Mouse (Mus musculus) hindbrain, postnatal 0 days (tissue): ENCODE data around the gene C1ra. TPM values are rescaled to one million over a fixed set of nuclear protein-coding genes. Genes with fewer than 3 reads are reported as not detected.
A peak's percentile ranks its signal among the peaks of the same experiment; 100 is the strongest.
"Not testable (repeated sequence)": the region's sequence is repeated elsewhere in the genome, so short reads cannot be mapped to it uniquely, and the experiment has no call there.

Experiments used
- ATAC-seq: fragments of 200-750 bp; cut with Nextera tagmentation; 2 replicates; pipeline ENCODE4 v1.8.0; 2017; ENCODE audit warnings: mild to moderate bottlenecking, moderate TSS enrichment, moderate library complexity
- DNase-seq: peaks from one replicate; pipeline ENCODE4 v3.0.0-alpha.2; 2015; ENCODE audit warnings: low spot score
- H3K27ac ChIP-seq: fragments of 300-500 bp; sonication (generic); 2 replicates; pipeline ENCODE4 v1.5.1; 2014; ENCODE audit warnings: mild to moderate bottlenecking
- H3K27me3 ChIP-seq: fragments of 300-500 bp; sonication (generic); 2 replicates; pipeline ENCODE4 v1.6.1; 2014; ENCODE audit warnings: low read length, mixed read lengths; ENCODE audit not compliant: insufficient read depth
- H3K36me3 ChIP-seq: fragments of 300-500 bp; sonication (generic); 2 replicates; pipeline ENCODE4 v1.6.1; 2014; ENCODE audit warnings: low read length, mixed read lengths; ENCODE audit not compliant: insufficient read depth
- H3K4me1 ChIP-seq: fragments of 300-500 bp; sonication (generic); 2 replicates; pipeline ENCODE4 v1.6.1; 2014; ENCODE audit warnings: antibody characterized with exemption, low read length, mixed read lengths; ENCODE audit not compliant: insufficient read depth
- H3K4me2 ChIP-seq: fragments of 300-500 bp; sonication (generic); 2 replicates; pipeline ENCODE4 v1.6.1; 2014; ENCODE audit warnings: low read depth, mild to moderate bottlenecking, low read length, moderate library complexity, mixed read lengths
- H3K4me3 ChIP-seq: fragments of 300-500 bp; sonication (generic); 2 replicates; pipeline ENCODE4 v1.5.1; 2014; ENCODE audit warnings: low read length
- H3K9ac ChIP-seq: fragments of 300-500 bp; sonication (generic); replicated peaks from 2 replicates; pipeline ENCODE4 v1.6.1; 2014; ENCODE audit warnings: mild to moderate bottlenecking, low read length, moderate library complexity, mixed read lengths
- H3K9me3 ChIP-seq: fragments of 300-500 bp; sonication (generic); 2 replicates; pipeline ENCODE4 v1.6.1; 2016; ENCODE audit warnings: low read length, mixed read lengths
- CTCF ChIP-seq: IDR thresholded peaks from 2 replicates; pipeline ENCODE4 v1.5.1; 2016; ENCODE audit warnings: antibody characterized with exemption, control low read depth, low read depth
- WGBS: fragments of 180-500 bp; shearing (Covaris S2); extraction: QIAGEN DNeasy Blood & Tissue Kit; methylation state at CpG from one replicate; pipeline ENCODE4 v1.1.7; 2014; 5-methylcytosine and 5-hydroxymethylcytosine counted together
- polyA plus RNA-seq: library from polyadenylated mRNA; unstranded; fragments of >200 nt; fragmentation: Nextera tagmentation; extraction: Ambion mirVana; gene quantifications from 2 replicates; pipeline ENCODE4 v1.2.1, GENCODE M21; 2015
- total RNA-seq: library from RNA; depleted of rRNA; stranded (reverse); fragments of >200 nt; gene quantifications from 2 replicates; pipeline ENCODE4 v1.2.3, GENCODE M21; 2014; rRNA removed

C1ra gene
- total RNA-seq, result 0.42 and 1.0 TPM in 2 replicates
- polyA plus RNA-seq, result 0.73 and 0.83 TPM in 2 replicates

DNA sequence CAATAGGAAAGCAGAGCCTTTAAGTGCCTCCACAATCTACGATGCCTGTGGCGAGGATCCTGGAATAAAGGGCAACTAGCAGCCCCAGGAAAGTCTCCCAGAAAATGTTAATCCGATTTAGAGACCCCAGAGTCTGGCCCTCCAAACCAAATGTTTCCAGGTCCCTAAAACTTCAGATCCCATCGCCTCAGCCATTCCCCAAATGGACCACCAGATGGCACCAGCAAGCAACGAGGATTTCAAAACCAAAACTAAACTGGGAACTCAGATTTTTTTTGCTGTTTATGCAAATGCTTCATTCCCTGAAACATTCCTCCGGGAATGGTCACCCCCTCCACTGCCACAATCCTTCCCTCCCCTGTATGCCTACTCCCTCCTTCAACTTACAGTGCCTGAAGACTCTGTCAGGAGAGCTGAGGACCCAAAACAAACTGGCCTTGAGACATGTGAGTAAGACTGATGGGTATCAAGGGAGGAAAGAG, at the start of gene C1ra:
Gene C1ra (plus strand): TSS at position 51 of the 482 bp plus-strand sequence.
- Histone ChIP-seq H3K27me3 (no peaks in the 10 kb centered on the region), H3K9ac (no peak within 1 kb of the TSS), H3K27ac (no peak within 1 kb of the TSS), H3K9me3 (no peaks in the 10 kb centered on the region), H3K36me3 (no peaks in the 10 kb centered on the region), H3K4me2 (peak within 1 kb of the TSS; percentile 48; the same call in 1 of the 2 replicates), H3K4me1 (no peaks in the 10 kb centered on the region), H3K4me3 (no peak within 1 kb of the TSS)
- ATAC-seq, result no peak
- DNase-seq, result peak; percentile 73
- TF ChIP-seq CTCF, result peak; percentile 80
- 12% methylated on average over 6 of the region's 6 CpGs for WGBS

GRCm38 (mm10) chr6:124463881-124464291, 48.3 kb upstream of the C1ra start:
- 11% methylated on average over 8 of the region's 8 CpGs for WGBS
- Histone ChIP-seq H3K27ac (peak overlapping the region; percentile 89), H3K4me3 (peak overlapping the region; percentile 59), H3K4me1 (peaks cover 14% of the 10 kb centered on the region), H3K4me2 (peak overlapping the region; percentile 74), H3K36me3 (no peaks in the 10 kb centered on the region), H3K9ac (peak overlapping the region; percentile 81), H3K27me3 (no peaks in the 10 kb centered on the region), H3K9me3 (no peaks in the 10 kb centered on the region)
- peak; percentile 64 for DNase-seq
- no peak for TF ChIP-seq CTCF
- ATAC-seq, result peak; percentile 46

GRCm38 (mm10) chr6:124464305-124465271, 47.6 kb upstream of the C1ra start, which contains the start of gene Clstn3:
TSS of gene Clstn3 (minus strand) at chr6:124464794.
- ATAC-seq (peak; percentile 95), DNase-seq (peak; percentile 97)
- TF ChIP-seq CTCF, result no peak
- H3K9me3 ChIP-seq, result no peaks in the 10 kb centered on the region
- H3K27me3 ChIP-seq, result no peaks in the 10 kb centered on the region
- H3K9ac ChIP-seq, result peak within 1 kb of the TSS; percentile 81
- H3K4me2 ChIP-seq, result peak within 1 kb of the TSS; percentile 74
- 6% methylated on average over 27 of the region's 27 CpGs for WGBS
- H3K27ac ChIP-seq, result peak within 1 kb of the TSS; percentile 89
- peaks cover 14% of the 10 kb centered on the region for H3K4me1 ChIP-seq
- peak within 1 kb of the TSS; percentile 59 for H3K4me3 ChIP-seq
- H3K36me3 ChIP-seq, result no peaks in the 10 kb centered on the region

- Histone ChIP-seq H3K27ac (peak overlapping the region; percentile 89), H3K27me3 (no peaks in the 10 kb centered on the region), H3K36me3 (no peaks in the 10 kb centered on the region), H3K4me1 (peaks cover 14% of the 10 kb centered on the region), H3K4me3 (peak overlapping the region; percentile 59), H3K4me2 (peak overlapping the region; percentile 74), H3K9me3 (no peaks in the 10 kb centered on the region), H3K9ac (peak overlapping the region; percentile 81)
- WGBS, result 30% methylated on average over 6 of the region's 6 CpGs
- DNase-seq (no peak), ATAC-seq (no peak)
- no peak for TF ChIP-seq CTCF
Measured at GRCm38 (mm10) chr6:124465299-124465698, 46.9 kb upstream of the C1ra start.

- ATAC-seq, result no peak
- no peak for DNase-seq
- peak overlapping the region; percentile 89 for H3K27ac ChIP-seq
- WGBS, result 63% methylated on average over 6 of the region's 6 CpGs
- H3K36me3 ChIP-seq, result no peaks in the 10 kb centered on the region
- H3K9ac ChIP-seq, result peak overlapping the region; percentile 81; the same call in 1 of the 2 replicates
- H3K27me3 ChIP-seq, result no peaks in the 10 kb centered on the region
- no peaks in the 10 kb centered on the region for H3K9me3 ChIP-seq
- H3K4me2 ChIP-seq, result peak overlapping the region; percentile 74
- no peak overlapping the region for H3K4me3 ChIP-seq
- peaks cover 14% of the 10 kb centered on the region for H3K4me1 ChIP-seq
- TF ChIP-seq CTCF, result no peak
Measured at GRCm38 (mm10) chr6:124465729-124466128, 46.5 kb upstream of the C1ra start.

DNA sequence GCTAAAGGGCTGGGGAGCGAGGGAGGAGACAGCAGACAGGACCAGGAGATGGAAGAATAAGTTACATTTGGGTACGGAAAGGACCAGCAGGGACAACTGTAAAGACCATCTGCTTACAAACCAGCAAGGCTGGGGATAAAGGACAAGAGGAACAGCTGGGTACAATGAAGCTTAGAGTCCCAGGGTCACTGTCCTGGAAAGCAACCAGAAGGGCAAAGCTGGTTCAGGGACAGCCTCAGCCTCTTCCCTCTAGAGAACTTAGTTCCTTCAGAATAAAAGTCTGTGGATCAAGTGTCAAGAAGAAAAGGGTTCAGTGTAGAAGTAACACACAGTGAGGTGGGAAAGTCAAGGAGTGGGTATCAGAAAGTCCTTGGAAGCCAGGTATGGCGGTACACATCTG, 41.1 kb upstream of the C1ra start:
- ATAC-seq (no peak), DNase-seq (no peak)
- Histone ChIP-seq H3K27ac (no peak overlapping the region), H3K9me3 (no peaks in the 10 kb centered on the region), H3K27me3 (no peaks in the 10 kb centered on the region), H3K9ac (no peak overlapping the region), H3K4me3 (no peak overlapping the region), H3K4me1 (no peaks in the 10 kb centered on the region), H3K4me2 (no peak overlapping the region), H3K36me3 (no peaks in the 10 kb centered on the region)
- no peak for TF ChIP-seq CTCF
- WGBS, result 78% methylated on average over 3 of the region's 3 CpGs

DNA sequence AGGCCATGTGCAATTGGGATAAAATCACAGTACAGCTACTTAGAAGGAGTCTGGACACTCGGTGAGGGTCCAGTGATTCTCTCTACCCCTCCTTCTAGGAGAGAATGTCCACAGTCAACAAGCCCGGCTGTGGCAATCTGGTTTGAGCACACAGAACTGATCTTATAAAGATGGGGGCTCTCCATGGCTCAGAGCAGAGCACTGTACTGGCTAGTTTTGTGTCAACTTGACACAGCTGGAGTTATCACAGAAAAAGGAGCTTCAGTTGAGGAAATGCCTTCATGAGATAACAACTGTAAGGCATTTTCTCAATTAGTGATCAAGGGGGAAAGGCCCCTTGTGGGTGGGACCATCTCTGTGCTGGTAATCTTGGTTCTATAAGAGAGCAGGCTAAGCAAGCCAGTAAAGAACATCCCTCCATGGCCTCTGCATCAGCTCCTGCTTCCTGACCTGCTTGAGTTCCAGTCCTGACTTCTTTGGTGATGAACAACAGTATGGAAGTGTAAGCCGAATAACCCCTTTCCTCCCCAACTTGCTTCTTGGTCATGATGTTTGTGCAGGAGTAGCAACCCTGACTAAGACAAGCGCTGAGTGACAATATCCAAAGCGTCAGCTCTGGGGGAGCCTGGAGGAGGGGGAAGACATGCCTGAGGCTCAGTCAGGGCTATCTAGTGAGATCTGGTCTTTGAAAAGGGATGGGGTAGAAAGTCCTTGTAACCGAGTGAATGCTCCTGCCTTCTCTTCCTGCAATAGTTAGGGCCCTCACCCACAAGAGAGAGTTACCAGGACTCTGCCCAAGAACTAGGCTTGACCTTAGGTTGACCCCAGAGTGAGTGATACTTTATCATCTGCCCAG, 40.2 kb upstream of the C1ra start:
- ATAC-seq, H3K27ac ChIP-seq: not testable (repeated sequence)

More for the DNA sequence above, 40.2 kb upstream of the C1ra start:
- not testable (repeated sequence) for H3K4me3 ChIP-seq, H3K27me3 ChIP-seq, DNase-seq, H3K4me2 ChIP-seq, H3K9me3 ChIP-seq, H3K9ac ChIP-seq, H3K4me1 ChIP-seq, H3K36me3 ChIP-seq
- WGBS, result 85% methylated on average over 6 of the region's 6 CpGs
